Mouse (Mus musculus): ENCODE measurements around the gene Igsf21. TPM values are rescaled to one million over a fixed set of nuclear protein-coding genes. Genes with fewer than 3 reads are reported as not detected.
A peak's percentile ranks its signal among the peaks of the same experiment; 100 is the strongest.

Gene Igsf21
- polyA plus RNA-seq, 1 experiment from 2014 or later, result 0.10 TPM

GRCm38 (mm10) chr4:140037784-140038387 lies 208.7 kb downstream of the Igsf21 start:
- H3K4me1 ChIP-seq (replicated peaks), result peaks cover 4% of the 10 kb centered on the region
- no peak overlapping the region for H3K9ac ChIP-seq
- no peaks in the 10 kb centered on the region for H3K36me3 ChIP-seq
- 0 out of 2 replicates have a peak overlapping the region, but pooled peaks have one; percentile 16 for H3K4me2 ChIP-seq
- 0 out of 2 replicates have a peak, but pooled peaks cover 5% of the 10 kb centered on the region for H3K9me3 ChIP-seq (replicated peaks)
- no peak; the same call in 1 of the 2 replicates for ATAC-seq (replicated peaks; ENCODE audit: insufficient number of reproducible peaks, insufficient read depth, low FRiP score, low read depth)
- 3% methylated on average over 13 of the region's 13 CpGs for WGBS
- no peak overlapping the region for H3K27ac ChIP-seq
- no peak overlapping the region for H3K4me3 ChIP-seq
- H3K27me3 ChIP-seq, result peaks cover 74% of the 10 kb centered on the region

- Histone ChIP-seq H3K27ac (no peak overlapping the region), H3K9me3 (replicated peaks) (0 out of 2 replicates have a peak, but pooled peaks cover 2% of the 10 kb centered on the region), H3K36me3 (no peaks in the 10 kb centered on the region), H3K4me1 (replicated peaks) (peaks cover 4% of the 10 kb centered on the region), H3K27me3 (peaks cover 66% of the 10 kb centered on the region), H3K4me3 (no peak overlapping the region), H3K4me2 (no peak overlapping the region), H3K9ac (no peak overlapping the region)
- no peak for ATAC-seq (replicated peaks; ENCODE audit: insufficient number of reproducible peaks, insufficient read depth, low FRiP score, low read depth)
- WGBS, result 58% methylated on average over 15 of the region's 15 CpGs
Measured at GRCm38 (mm10) chr4:140035232-140035631, 211.4 kb downstream of the Igsf21 start.

- ATAC-seq (replicated peaks; ENCODE audit: insufficient number of reproducible peaks, insufficient read depth, low FRiP score, low read depth), result no peak
- H3K9me3 ChIP-seq (replicated peaks), result no peaks in the 10 kb centered on the region
- H3K27ac ChIP-seq, result no peak overlapping the region
- no peak overlapping the region for H3K4me3 ChIP-seq
- WGBS, result 27% methylated on average over 7 of the region's 7 CpGs
- peaks cover 4% of the 10 kb centered on the region for H3K4me1 ChIP-seq (replicated peaks)
- H3K36me3 ChIP-seq, result no peaks in the 10 kb centered on the region
- H3K4me2 ChIP-seq, result no peak overlapping the region
- peaks cover 48% of the 10 kb centered on the region for H3K27me3 ChIP-seq
- H3K9ac ChIP-seq, result no peak overlapping the region
Measured at GRCm38 (mm10) chr4:140033394-140033793, 213.2 kb downstream of the Igsf21 start.

- no peaks in the 10 kb centered on the region for H3K4me1 ChIP-seq (replicated peaks)
- H3K27ac ChIP-seq, result no peak overlapping the region
- peaks cover 19% of the 10 kb centered on the region for H3K27me3 ChIP-seq
- no peak overlapping the region for H3K9ac ChIP-seq
- no peak overlapping the region for H3K4me2 ChIP-seq
- ATAC-seq (replicated peaks; ENCODE audit: insufficient number of reproducible peaks, insufficient read depth, low FRiP score, low read depth), result no peak
- WGBS, result 24% methylated on average over 5 of the region's 6 CpGs
- H3K4me3 ChIP-seq, result no peak overlapping the region
- no peaks in the 10 kb centered on the region for H3K9me3 ChIP-seq (replicated peaks)
- H3K36me3 ChIP-seq, result no peaks in the 10 kb centered on the region
Measured at GRCm38 (mm10) chr4:140030415-140030814, 216.2 kb downstream of the Igsf21 start.

GRCm38 (mm10) chr4:140030040-140030386 lies 216.6 kb downstream of the Igsf21 start:
- Histone ChIP-seq H3K4me1 (replicated peaks) (no peaks in the 10 kb centered on the region), H3K27me3 (peaks cover 16% of the 10 kb centered on the region), H3K36me3 (no peaks in the 10 kb centered on the region), H3K9ac (no peak overlapping the region), H3K9me3 (replicated peaks) (no peaks in the 10 kb centered on the region), H3K27ac (no peak overlapping the region), H3K4me3 (no peak overlapping the region), H3K4me2 (no peak overlapping the region)
- ATAC-seq (replicated peaks; ENCODE audit: insufficient number of reproducible peaks, insufficient read depth, low FRiP score, low read depth), result no peak
- 53% methylated on average over 5 of the region's 5 CpGs for WGBS

GRCm38 (mm10) chr4:140029324-140030039 lies 217.1 kb downstream of the Igsf21 start:
- H3K27me3 ChIP-seq, result peaks cover 10% of the 10 kb centered on the region
- H3K27ac ChIP-seq, result no peak overlapping the region
- H3K36me3 ChIP-seq, result no peaks in the 10 kb centered on the region
- no peak for ATAC-seq (replicated peaks; ENCODE audit: insufficient number of reproducible peaks, insufficient read depth, low FRiP score, low read depth)
- H3K4me3 ChIP-seq, result no peak overlapping the region
- H3K9ac ChIP-seq, result no peak overlapping the region
- H3K4me2 ChIP-seq, result no peak overlapping the region
- WGBS, result 55% methylated on average over 9 of the region's 9 CpGs
- no peaks in the 10 kb centered on the region for H3K9me3 ChIP-seq (replicated peaks)
- no peaks in the 10 kb centered on the region for H3K4me1 ChIP-seq (replicated peaks)

- H3K4me1 ChIP-seq (replicated peaks), result no peaks in the 10 kb centered on the region
- 0 out of 2 replicates have a peak, but pooled peaks cover 5% of the 10 kb centered on the region for H3K27me3 ChIP-seq
- no peak for ATAC-seq (replicated peaks; ENCODE audit: insufficient number of reproducible peaks, insufficient read depth, low FRiP score, low read depth)
- H3K4me3 ChIP-seq, result no peak overlapping the region
- no peaks in the 10 kb centered on the region for H3K9me3 ChIP-seq (replicated peaks)
- no peaks in the 10 kb centered on the region for H3K36me3 ChIP-seq
- no peak overlapping the region for H3K4me2 ChIP-seq
- H3K9ac ChIP-seq, result no peak overlapping the region
- H3K27ac ChIP-seq, result no peak overlapping the region
- 72% methylated on average over 6 of the region's 6 CpGs for WGBS
Measured at GRCm38 (mm10) chr4:140023833-140024232, 222.8 kb downstream of the Igsf21 start.

GRCm38 (mm10) chr4:140015916-140016315 lies 230.7 kb downstream of the Igsf21 start:
- WGBS, result 53% methylated on average over 7 of the region's 7 CpGs
- Histone ChIP-seq H3K9ac (no peak overlapping the region), H3K4me2 (no peak overlapping the region), H3K9me3 (replicated peaks) (no peaks in the 10 kb centered on the region), H3K27me3 (0 out of 2 replicates have a peak, but pooled peaks cover 15% of the 10 kb centered on the region), H3K36me3 (no peaks in the 10 kb centered on the region), H3K4me1 (replicated peaks) (no peaks in the 10 kb centered on the region), H3K4me3 (no peak overlapping the region), H3K27ac (no peak overlapping the region)
- no peak for ATAC-seq (replicated peaks; ENCODE audit: insufficient number of reproducible peaks, insufficient read depth, low FRiP score, low read depth)

- peaks cover 25% of the 10 kb centered on the region for H3K27me3 ChIP-seq
- 69% methylated on average over 11 of the region's 11 CpGs for WGBS
- ATAC-seq (replicated peaks; ENCODE audit: insufficient number of reproducible peaks, insufficient read depth, low FRiP score, low read depth), result no peak
Measured at GRCm38 (mm10) chr4:140010728-140011470, 235.7 kb downstream of the Igsf21 start.

GRCm38 (mm10) chr4:140004932-140005331 lies 241.7 kb downstream of the Igsf21 start:
- H3K9ac ChIP-seq, result no peak overlapping the region
- 14% methylated on average over 5 of the region's 5 CpGs for WGBS
- H3K27me3 ChIP-seq, result peaks cover 68% of the 10 kb centered on the region
- H3K36me3 ChIP-seq, result no peaks in the 10 kb centered on the region
- peak overlapping the region; percentile 8; the same call in 1 of the 2 replicates for H3K4me3 ChIP-seq
- ATAC-seq (replicated peaks; ENCODE audit: insufficient number of reproducible peaks, insufficient read depth, low FRiP score, low read depth), result no peak
- H3K27ac ChIP-seq, result no peak overlapping the region
- H3K4me2 ChIP-seq, result peak overlapping the region; percentile 29; the same call in 1 of the 2 replicates
- H3K9me3 ChIP-seq (replicated peaks), result no peaks in the 10 kb centered on the region
- peaks cover 6% of the 10 kb centered on the region; the same call in 1 of the 2 replicates for H3K4me1 ChIP-seq (replicated peaks)

More at GRCm38 (mm10) chr4:140010728-140011470, 235.7 kb downstream of the Igsf21 start:
- Histone ChIP-seq H3K4me1 (replicated peaks) (no peaks in the 10 kb centered on the region), H3K4me2 (no peak overlapping the region), H3K4me3 (no peak overlapping the region), H3K9me3 (replicated peaks) (no peaks in the 10 kb centered on the region), H3K27ac (no peak overlapping the region), H3K9ac (no peak overlapping the region), H3K36me3 (no peaks in the 10 kb centered on the region)

GRCm38 (mm10) chr4:140004170-140004569 lies 242.4 kb downstream of the Igsf21 start:
- WGBS, result 7% methylated on average over 12 of the region's 12 CpGs
- Histone ChIP-seq H3K27ac (no peak overlapping the region), H3K36me3 (no peaks in the 10 kb centered on the region), H3K27me3 (peaks cover 73% of the 10 kb centered on the region), H3K9ac (no peak overlapping the region), H3K9me3 (replicated peaks) (no peaks in the 10 kb centered on the region), H3K4me1 (replicated peaks) (peaks cover 6% of the 10 kb centered on the region; the same call in 1 of the 2 replicates), H3K4me2 (peak overlapping the region; percentile 29; the same call in 1 of the 2 replicates), H3K4me3 (peak overlapping the region; percentile 8; the same call in 1 of the 2 replicates)
- no peak for ATAC-seq (replicated peaks; ENCODE audit: insufficient number of reproducible peaks, insufficient read depth, low FRiP score, low read depth)
